Mouse (Mus musculus) cerebellum, postnatal 4 days (tissue): Measurements from ENCODE around the gene Stk38l.
"Not testable (repeated sequence)": the region's sequence is repeated elsewhere in the genome, so short reads cannot be mapped to it uniquely, and the experiment has no call there.

Experiments
- DNase-seq, 2 experiments: peaks; one replicate each; pipeline ENCODE4 v3.0.0; 2022; ENCODE audit warnings: low spot score in 2 of 2, mixed read lengths in 1 of 2

The Stk38l gene

GRCm38 (mm10) chr6:146733554-146733953 lies 8.8 kb downstream of the Stk38l start:
- DNase-seq: no peak

- peak in 1 of 2 experiments; percentile 3 for DNase-seq
These were observed 14.1 kb downstream of the Stk38l start for GRCm38 (mm10) chr6:146738889-146739288.

DNA sequence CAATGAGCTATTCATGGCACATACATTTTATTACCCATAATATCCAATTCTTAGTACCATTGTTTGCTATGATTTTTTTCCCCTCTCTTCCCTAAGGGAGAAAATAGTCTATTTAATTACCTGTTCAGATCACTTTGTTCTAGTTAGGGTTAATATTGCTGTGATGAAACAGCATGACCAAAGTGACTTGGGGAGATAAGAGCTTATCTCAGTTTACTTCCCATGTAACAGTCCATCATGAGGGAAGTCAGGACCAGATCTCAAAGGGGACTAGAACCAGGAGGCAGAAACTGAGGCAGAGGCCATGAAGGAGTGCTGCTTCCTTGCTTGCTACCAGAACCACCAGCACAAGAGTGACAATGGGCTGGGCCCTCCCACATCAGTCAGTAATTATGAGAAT lies 15.9 kb downstream of the Stk38l start:
- DNase-seq: no peak

GRCm38 (mm10) chr6:146741986-146742635 lies 17.3 kb downstream of the Stk38l start:
- no peak for DNase-seq

DNA sequence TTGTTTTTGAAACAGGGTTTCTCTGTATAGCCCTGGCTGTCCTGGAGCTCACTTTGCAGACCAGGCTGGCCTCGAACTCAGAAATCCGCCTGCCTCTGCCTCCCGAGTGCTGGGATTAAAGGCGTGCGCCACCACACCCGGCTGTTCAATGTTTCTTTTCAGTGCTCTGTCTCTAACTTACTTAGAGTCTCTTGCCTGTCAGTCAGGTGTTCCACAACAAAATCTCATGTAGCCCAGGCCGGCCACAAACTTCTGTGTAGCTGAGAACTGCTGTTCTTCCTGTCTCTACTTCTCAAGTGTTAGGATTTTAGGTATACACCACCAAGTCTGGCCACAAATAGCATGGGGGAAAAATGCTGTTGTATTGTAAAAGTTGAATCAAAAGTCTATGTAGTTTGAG lies 19.5 kb downstream of the Stk38l start:
- not testable (repeated sequence) for DNase-seq

- DNase-seq: no peak
These were observed 20.4 kb downstream of the Stk38l start for GRCm38 (mm10) chr6:146745180-146745579.

DNA sequence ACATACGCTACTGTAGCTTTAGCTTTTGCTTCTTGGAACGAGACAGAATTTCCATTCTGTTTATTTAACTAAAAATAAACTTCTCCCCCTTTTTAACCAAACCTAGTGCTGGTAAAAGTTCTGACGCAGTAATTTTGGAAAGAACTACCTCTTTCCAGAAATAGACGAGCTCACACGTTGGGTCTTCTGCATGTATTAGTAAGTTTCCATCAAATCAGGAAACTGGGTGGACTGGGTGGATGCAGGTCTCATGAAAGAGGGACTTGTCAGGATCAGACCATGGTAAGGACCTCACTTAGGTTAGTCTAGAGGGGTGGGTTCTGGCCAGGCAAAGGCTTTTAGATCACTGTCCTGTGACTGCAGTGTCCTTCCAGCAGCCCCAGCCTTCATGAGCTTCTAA lies 21.8 kb downstream of the Stk38l start:
- DNase-seq: no peak

DNA sequence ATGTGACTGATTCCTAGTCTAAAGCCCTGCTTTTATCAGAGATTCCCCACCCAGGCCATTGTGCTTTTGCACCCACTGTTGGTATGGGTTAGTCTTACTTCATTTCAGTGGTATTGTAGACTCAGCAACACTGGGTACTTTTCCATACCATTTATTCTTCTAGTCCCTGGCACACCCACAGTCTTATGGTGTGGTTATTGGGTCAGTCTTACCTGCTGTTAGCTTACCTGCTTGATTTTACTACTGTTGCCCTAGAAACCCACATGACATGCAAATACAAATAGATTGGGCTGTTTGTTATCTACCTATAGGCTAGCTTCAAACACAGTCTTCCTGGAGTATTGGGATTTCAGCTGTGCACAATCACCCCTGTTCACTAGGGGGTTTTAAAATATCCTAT lies 22.3 kb downstream of the Stk38l start:
- no peak for DNase-seq

GRCm38 (mm10) chr6:146748271-146748670 lies 23.5 kb downstream of the Stk38l start:
- no peak for DNase-seq

- no peak for DNase-seq
These were observed 26.9 kb downstream of the Stk38l start for GRCm38 (mm10) chr6:146751671-146752070.

DNA sequence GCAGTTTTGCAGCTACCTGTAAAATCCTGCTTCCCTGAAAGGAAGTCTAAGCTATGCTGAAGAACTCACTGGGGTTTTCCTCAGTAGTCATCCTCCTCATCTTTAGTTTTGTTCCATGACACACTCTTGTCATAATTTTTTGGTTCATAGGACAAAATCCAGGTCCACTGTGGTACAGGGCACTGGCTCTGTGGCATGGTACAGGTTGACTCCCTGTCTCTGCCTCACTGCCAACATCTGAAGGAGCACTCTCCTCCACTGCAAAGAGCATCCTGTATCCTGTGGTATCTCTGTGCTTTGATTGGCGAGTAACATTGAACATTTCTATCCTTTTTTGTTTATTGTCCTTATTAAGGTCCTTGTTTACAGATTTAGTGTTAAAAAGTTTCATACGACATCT lies 27.4 kb downstream of the Stk38l start:
- DNase-seq: no peak

DNA sequence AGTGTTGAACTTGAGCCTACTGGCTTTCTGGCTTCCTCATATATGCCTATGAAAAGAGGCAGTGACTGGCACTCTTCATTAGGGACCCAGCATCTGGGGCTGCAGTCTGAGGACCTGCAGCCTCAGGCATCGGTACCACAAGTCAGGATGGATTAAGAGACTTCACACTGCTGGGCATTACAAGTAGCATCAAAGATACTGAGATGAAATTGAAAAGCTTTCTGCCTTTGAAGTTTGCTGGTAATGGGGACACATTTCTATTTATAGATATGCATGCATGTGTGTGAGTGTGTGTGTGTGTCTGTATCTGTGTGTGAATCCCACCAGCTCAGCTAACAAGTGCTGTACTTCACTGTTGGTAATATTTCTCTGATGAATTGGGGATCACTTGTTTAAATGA lies 27.8 kb downstream of the Stk38l start:
- DNase-seq: no peak

DNA sequence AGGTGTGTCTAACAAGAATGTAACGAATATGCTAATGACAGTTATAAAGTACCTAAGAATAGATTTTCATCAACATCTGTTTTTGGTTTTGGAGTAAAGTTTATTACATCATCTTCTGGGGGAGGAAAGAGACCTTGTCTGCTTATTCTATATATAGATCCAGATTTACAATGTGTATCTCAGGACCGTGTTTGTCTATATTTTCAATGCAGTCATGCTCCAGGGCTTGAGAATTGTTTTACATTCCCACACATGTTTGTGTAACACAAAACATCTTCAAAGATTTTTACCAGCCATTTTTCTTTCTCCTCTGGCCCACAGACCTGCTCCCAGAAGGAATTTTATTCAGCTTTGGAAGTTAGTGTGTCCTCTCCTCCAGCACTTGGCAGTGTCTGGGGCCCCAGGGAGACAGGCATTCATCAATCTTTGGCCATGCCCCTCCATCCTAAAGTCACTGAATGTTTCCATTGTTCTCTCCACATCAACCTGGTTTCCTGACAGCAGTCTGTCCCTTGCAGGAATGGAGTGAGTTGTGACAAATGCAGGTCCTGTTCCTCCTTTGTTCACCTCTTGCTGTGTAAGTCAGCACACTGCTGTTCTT lies 28.9 kb downstream of the Stk38l start:
- no peak for DNase-seq

DNA sequence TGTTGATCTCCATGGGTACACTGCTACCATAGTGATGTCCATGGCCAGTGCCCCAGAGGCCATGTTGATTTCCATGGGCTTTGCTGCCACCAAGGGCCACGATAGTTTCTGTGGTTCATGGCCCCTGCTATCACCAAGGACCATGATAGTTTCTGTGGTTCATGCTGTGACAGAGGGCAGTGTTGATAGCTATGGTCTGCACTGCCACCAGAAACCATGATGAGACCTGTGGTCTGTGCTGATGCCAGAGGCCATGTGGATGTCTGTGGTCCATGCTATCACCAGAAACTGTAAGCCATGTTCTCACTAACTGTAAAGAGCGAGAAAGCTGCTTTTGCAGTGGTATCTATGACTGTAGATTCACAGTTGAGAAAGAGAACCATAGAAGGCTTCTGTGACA lies 30.3 kb downstream of the Stk38l start:
- no peak for DNase-seq

- no peak for DNase-seq
These were observed 30.9 kb downstream of the Stk38l start for GRCm38 (mm10) chr6:146755679-146756078.

- DNase-seq: no peak
These were observed 34.2 kb downstream of the Stk38l start for GRCm38 (mm10) chr6:146759027-146759426.

GRCm38 (mm10) chr6:146760022-146760421 lies 35.2 kb downstream of the Stk38l start:
- no peak for DNase-seq

- no peak for DNase-seq
These were observed 35.9 kb downstream of the Stk38l start for GRCm38 (mm10) chr6:146760736-146761135.

DNA sequence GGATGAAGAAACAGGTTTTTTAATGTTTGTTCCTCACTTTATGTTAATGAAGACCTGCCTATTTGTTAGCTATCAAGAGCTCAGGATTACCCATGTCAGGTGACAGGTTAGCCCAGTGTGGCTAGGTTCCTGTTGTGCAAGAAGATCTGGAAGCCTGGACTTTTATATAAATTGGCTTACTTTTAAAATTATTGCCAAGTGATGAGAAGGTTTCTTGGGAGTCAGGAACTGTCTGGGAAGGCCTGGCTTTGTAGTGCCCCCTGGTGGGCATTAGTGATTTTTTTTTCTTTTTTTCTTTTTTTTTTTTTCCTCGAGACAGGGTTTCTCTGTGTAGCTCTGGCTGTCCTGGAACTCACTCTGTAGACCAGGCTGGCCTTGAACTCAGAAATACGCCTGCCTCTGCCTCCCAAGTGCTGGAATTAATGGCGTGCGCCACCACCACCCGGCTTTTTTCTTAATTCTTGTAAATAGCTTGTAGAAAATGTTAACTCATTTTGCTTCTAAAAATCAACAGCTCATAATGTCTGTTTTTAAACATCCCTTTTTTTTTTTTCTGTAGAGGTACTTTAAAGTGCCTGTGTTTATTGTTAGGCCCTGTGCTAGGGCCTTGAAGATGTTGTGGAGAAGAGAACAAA lies 37.6 kb downstream of the Stk38l start:
- peak in 1 of 2 experiments; percentile 4 for DNase-seq

DNA sequence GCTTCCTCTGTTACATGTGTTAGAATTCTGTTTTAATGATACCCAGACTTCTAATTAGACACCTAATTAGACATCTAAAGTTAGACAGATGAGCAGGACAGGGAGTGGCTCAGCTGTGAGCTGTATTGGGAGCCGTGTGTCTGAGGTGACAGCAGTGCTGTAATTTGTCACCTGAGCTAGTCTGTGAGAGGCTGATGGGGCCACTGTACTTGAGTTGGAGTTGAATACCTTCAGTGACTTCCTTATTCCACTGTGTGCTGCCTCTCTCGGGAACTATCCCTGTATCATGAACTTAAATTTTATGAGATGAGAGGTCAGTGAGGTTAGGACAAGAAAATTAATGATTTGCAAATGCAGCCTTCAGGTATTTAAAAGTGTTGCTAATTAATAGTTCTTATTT lies 39.8 kb downstream of the Stk38l start:
- no peak for DNase-seq

DNA sequence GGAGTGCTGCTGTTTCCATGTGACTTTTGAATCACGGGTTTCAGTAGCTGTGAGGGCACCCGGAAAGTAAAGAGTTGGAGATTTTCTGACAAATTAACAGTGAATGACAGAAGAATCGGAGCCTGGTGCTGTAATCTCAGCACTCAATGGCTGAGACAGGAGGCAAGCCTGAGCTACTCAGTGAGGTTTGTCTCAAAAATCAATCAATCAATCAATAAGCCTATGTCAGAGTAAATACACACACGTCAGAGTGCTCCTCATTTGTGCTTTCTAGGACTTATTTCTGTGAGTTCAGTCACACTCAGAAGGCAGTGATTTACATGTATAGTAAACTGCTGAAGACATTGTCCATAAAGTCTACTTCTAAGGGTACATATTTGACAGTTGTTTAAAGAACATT lies 40.5 kb downstream of the Stk38l start:
- DNase-seq: no peak

DNA sequence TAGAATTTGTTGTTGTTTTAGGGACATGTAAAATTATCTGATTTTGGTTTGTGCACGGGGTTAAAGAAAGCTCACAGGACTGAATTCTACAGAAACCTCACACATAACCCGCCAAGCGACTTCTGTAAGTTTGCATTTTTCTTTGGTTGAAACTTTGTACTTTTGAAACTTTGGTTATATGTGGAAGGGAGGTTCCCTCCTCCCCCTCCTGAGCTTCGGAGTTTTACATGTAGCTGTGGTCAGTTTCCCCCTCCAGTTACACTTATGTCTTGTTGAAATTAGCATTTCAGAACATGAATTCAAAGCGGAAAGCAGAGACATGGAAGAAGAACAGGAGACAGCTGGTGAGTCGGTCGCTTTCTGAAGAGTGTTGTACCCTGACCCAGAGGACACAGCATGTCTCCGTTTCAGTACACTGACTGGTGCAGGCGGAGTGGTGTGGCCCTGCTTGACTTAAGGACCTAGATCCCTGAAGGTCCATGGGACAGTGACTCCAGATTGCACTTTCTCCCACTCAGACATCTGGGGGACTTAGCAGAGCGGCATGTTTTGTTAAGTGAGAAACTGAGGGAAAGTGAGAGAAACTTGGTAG lies 44.1 kb downstream of the Stk38l start:
- no peak for DNase-seq
